Mouse (Mus musculus) liver, adult 2 months (tissue): ENCODE results near the gene Kcnh1.

Source experiments
- CTCF ChIP-seq: fragments of 200-500 bp; IDR thresholded peaks from 2 replicates; pipeline ENCODE4 v1.5.1; 2011; ENCODE audit warnings: low read depth, low read length, control low read depth
- POLR2A ChIP-seq: fragments of 200-500 bp; IDR thresholded peaks from 2 replicates; pipeline ENCODE4 v1.6.1; 2011; ENCODE audit warnings: low read length, control low read depth; ENCODE audit not compliant: insufficient read depth; ENCODE audit errors: extremely low read depth

DNA sequence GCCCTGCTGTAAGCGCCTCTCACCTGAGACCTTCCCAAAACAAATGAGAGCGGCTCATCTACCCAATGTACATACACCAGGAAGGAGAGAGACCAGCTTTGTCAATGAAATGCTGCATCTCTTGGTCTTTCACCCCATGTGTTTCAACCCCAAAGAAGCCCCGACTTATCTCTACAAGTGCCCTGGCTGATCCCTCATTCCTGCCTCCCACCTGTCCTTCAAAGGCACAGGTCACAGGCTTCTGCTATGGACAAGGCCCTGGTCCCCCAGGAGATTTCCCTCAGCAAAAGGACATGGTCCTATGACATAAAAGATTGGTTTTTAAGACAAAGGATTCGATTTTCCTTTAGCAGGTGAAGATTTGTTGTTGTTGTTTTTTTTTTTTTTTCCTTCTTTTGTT is 353.1 kb downstream of the Kcnh1 start:
- no peak for TF ChIP-seq CTCF
- no peak for TF ChIP-seq POLR2A
